Mouse (Mus musculus) embryonic fibroblast, embryonic 13.5 days (primary cell): ENCODE measurements at regions not wholly inside any gene's neighbourhood (a gene's known extent, or its start where the extent isn't known, plus 50 kb on each side); places are given as distances from the start of the nearest gene placed in this dataset.

Experiments used
- CTCF ChIP-seq: IDR thresholded peaks from 2 replicates; pipeline ENCODE4 v1.5.1; 2011; ENCODE audit warnings: mild to moderate bottlenecking, control low read depth, low read length, moderate library complexity, borderline replicate concordance; ENCODE audit not compliant: insufficient read depth
- POLR2A ChIP-seq: IDR thresholded peaks from 2 replicates; pipeline ENCODE4 v1.6.1; 2011; ENCODE audit warnings: low read depth, mild to moderate bottlenecking, control low read depth, low read length, moderate library complexity

GRCm38 (mm10) chr2:101165942-101166341, 458.6 kb upstream of the Rag2 start:
- TF ChIP-seq CTCF (no peak), POLR2A (no peak)
